In genomic region chr5:113163116-113163515, GRCm38 (mm10) we compare ENCODE assay signal across 8 mouse cellular contexts. TPM values are rescaled to one million over a fixed set of nuclear protein-coding genes. Genes with fewer than 3 reads are reported as not detected.
DNase-seq lines count a peak whose midpoint lies in the region; ATAC-seq and TF ChIP-seq lines count a peak whose summit lies in the region.

No protein-coding gene starts in this region.

- H3K9me3 ChIP-seq in heart, embryonic 11.5 days (replicated peaks; ENCODE audit: control insufficient read depth, low read length): no peaks in the 10 kb centered on the region
- peaks cover 94% of the 10 kb centered on the region for H3K9me3 ChIP-seq in G1E (replicated peaks)
- H3K9me3 ChIP-seq in forebrain, postnatal 0 days (ENCODE audit: low read length): no peaks in the 10 kb centered on the region
- H3K9me3 ChIP-seq in liver, embryonic 15.5 days (replicated peaks): no peaks in the 10 kb centered on the region
- H3K9me3 ChIP-seq in stomach, embryonic 15.5 days: no peaks in the 10 kb centered on the region

- no peak; the same call in 1 of the 2 replicates for ATAC-seq in heart, embryonic 11.5 days (replicated peaks; ENCODE audit: insufficient number of reproducible peaks, low FRiP score, low TSS enrichment)
- no peak for ATAC-seq in G1E (ENCODE audit: extremely low read depth, insufficient number of reproducible peaks, low FRiP score, poor library complexity, severe bottlenecking)
- no peak for ATAC-seq in forebrain, postnatal 0 days
- ATAC-seq in liver, embryonic 15.5 days (ENCODE audit: insufficient read depth): no peak
- ATAC-seq in stomach, embryonic 15.5 days (ENCODE audit: insufficient read depth, low FRiP score, low read depth): no peak
- ATAC-seq in monocyte, adult 5-6 weeks (replicated peaks; ENCODE audit: insufficient number of reproducible peaks, low FRiP score, low TSS enrichment, poor library complexity, severe bottlenecking): no peak

- TF ChIP-seq CTCF in G1E (IDR thresholded peaks at IDR 0.05; ENCODE audit: low read depth, low read length): no peak
- 0 out of 2 replicates have a peak, but pooled peaks have one; percentile 7 for TF ChIP-seq CTCF in forebrain, postnatal 0 days (IDR thresholded peaks at IDR 0.05; ENCODE audit: low read depth)

- DNase-seq in heart, postnatal 10 days: no peak
- DNase-seq in G1E (ENCODE audit: low spot score): no peak
- no peak for DNase-seq in forebrain, postnatal 0 days
- DNase-seq in MN1 (ENCODE audit: low spot score): no peak

- peak overlapping the region; percentile 84 for H3K4me2 ChIP-seq in heart, embryonic 11.5 days
- H3K4me2 ChIP-seq in forebrain, postnatal 0 days (ENCODE audit: low read depth): peak overlapping the region; percentile 40
- peak overlapping the region; percentile 59 for H3K4me2 ChIP-seq in liver, embryonic 15.5 days
- peak overlapping the region; percentile 61 for H3K4me2 ChIP-seq in stomach, embryonic 15.5 days

- WGBS in heart, embryonic 11.5 days (ENCODE audit: insufficient replicate concordance): under 1% methylated on average over 13 of the region's 13 CpGs
- WGBS in forebrain, postnatal 0 days: 9% methylated on average over 13 of the region's 13 CpGs
- WGBS in liver, embryonic 15.5 days (ENCODE audit: insufficient replicate concordance): 1% methylated on average over 13 of the region's 13 CpGs
- WGBS in stomach, embryonic 15.5 days: 4% methylated on average over 13 of the region's 13 CpGs

- H3K27me3 ChIP-seq in heart, embryonic 11.5 days (ENCODE audit: control insufficient read depth, insufficient read depth, low read length): no peaks in the 10 kb centered on the region
- no peaks in the 10 kb centered on the region; the same call in 1 of the 2 replicates for H3K27me3 ChIP-seq in G1E (ENCODE audit: insufficient read depth, low read length)
- no peaks in the 10 kb centered on the region for H3K27me3 ChIP-seq in forebrain, postnatal 0 days (ENCODE audit: insufficient read depth, low read length)
- no peaks in the 10 kb centered on the region for H3K27me3 ChIP-seq in liver, embryonic 15.5 days
- H3K27me3 ChIP-seq in stomach, embryonic 15.5 days (replicated peaks): no peaks in the 10 kb centered on the region

- peaks cover 66% of the 10 kb centered on the region for H3K4me1 ChIP-seq in heart, embryonic 11.5 days (ENCODE audit: control insufficient read depth, insufficient read depth, low read length)
- H3K4me1 ChIP-seq in G1E (ENCODE audit: insufficient read depth, low read depth, low read length): no peaks in the 10 kb centered on the region
- no peaks in the 10 kb centered on the region for H3K4me1 ChIP-seq in forebrain, postnatal 0 days (ENCODE audit: insufficient read depth)
- peaks cover 44% of the 10 kb centered on the region for H3K4me1 ChIP-seq in liver, embryonic 15.5 days (replicated peaks)
- H3K4me1 ChIP-seq in stomach, embryonic 15.5 days: peaks cover 51% of the 10 kb centered on the region

- H3K9ac ChIP-seq in heart, embryonic 11.5 days (ENCODE audit: low read depth, low read length): peak overlapping the region; percentile 64
- no peak overlapping the region for H3K9ac ChIP-seq in forebrain, postnatal 0 days
- H3K9ac ChIP-seq in liver, embryonic 15.5 days: no peak overlapping the region
- H3K9ac ChIP-seq in stomach, embryonic 15.5 days: 0 out of 2 replicates have a peak overlapping the region, but pooled peaks have one; percentile 7

- H3K36me3 ChIP-seq in heart, embryonic 11.5 days (ENCODE audit: control insufficient read depth, insufficient read depth, low read length): no peaks in the 10 kb centered on the region
- H3K36me3 ChIP-seq in G1E (replicated peaks): no peaks in the 10 kb centered on the region
- H3K36me3 ChIP-seq in forebrain, postnatal 0 days (ENCODE audit: insufficient read depth): no peaks in the 10 kb centered on the region
- no peaks in the 10 kb centered on the region for H3K36me3 ChIP-seq in liver, embryonic 15.5 days (replicated peaks)
- H3K36me3 ChIP-seq in stomach, embryonic 15.5 days: no peaks in the 10 kb centered on the region

- peak overlapping the region; percentile 35; the same call in 1 of the 2 replicates for H3K27ac ChIP-seq in heart, embryonic 11.5 days (ENCODE audit: low read depth, low read length)
- H3K27ac ChIP-seq in forebrain, postnatal 0 days (ENCODE audit: low read depth, low read length): no peak overlapping the region
- H3K27ac ChIP-seq in liver, embryonic 15.5 days (replicated peaks): no peak overlapping the region
- no peak overlapping the region for H3K27ac ChIP-seq in stomach, embryonic 15.5 days

- peak overlapping the region; percentile 42 for H3K4me3 ChIP-seq in heart, embryonic 11.5 days (ENCODE audit: low read depth, low read length)
- H3K4me3 ChIP-seq in G1E (ENCODE audit: low read depth, low read length): peak overlapping the region; percentile 4; the same call in 1 of the 2 replicates
- peak overlapping the region; percentile 3; the same call in 1 of the 2 replicates for H3K4me3 ChIP-seq in forebrain, postnatal 0 days (ENCODE audit: low read depth, low read length)
- H3K4me3 ChIP-seq in liver, embryonic 15.5 days (replicated peaks): peak overlapping the region; percentile 30
- H3K4me3 ChIP-seq in stomach, embryonic 15.5 days (replicated peaks): peak overlapping the region; percentile 27

- intact Hi-C loops in heart, postnatal 10 days (cut with DNase I): no loop called here

RNA-seq across cellular contexts. Expression of gene 2900026A02Rik, which starts 57.9 kb away (rescaled TPM):
- polyA plus RNA-seq in heart, embryonic 11.5 days (2014; fragmentation: Nextera tagmentation; extraction: Ambion mirVana): 7.0 and 9.7 TPM in 2 replicates
- 10 to 100 TPM; 46.9 to 51.4 TPM for total RNA-seq in heart, postnatal 10 days (2021)
- total RNA-seq in G1E (2014; fragmentation: Nextera tagmentation) (not detected in 2 replicates), G1E (2017) (0.05 and 0.06 TPM in 2 replicates)
- not detected in 2 replicates for polyA plus RNA-seq in G1E (2012)
- 9.2 and 10.9 TPM in 2 replicates for total RNA-seq in forebrain, postnatal 0 days (2014; rRNA removed)
- polyA plus RNA-seq in forebrain, postnatal 0 days (2015; fragmentation: Nextera tagmentation; extraction: Ambion mirVana): 2.7 and 3.3 TPM in 2 replicates
- polyA plus RNA-seq in liver, embryonic 15.5 days (2015; fragmentation: Nextera tagmentation; extraction: Ambion mirVana): 2.0 and 2.8 TPM in 2 replicates
- 12.6 and 15.2 TPM in 2 replicates for polyA plus RNA-seq in stomach, embryonic 15.5 days (2015; fragmentation: Nextera tagmentation; extraction: Ambion mirVana)
- total RNA-seq in monocyte, adult 5-6 weeks (2017): 3.3 to 5.9 TPM (median 3.7 TPM) in 3 replicates

Comparison
In these comparisons a context has a peak if more than half of its experiments do, and no peak if none do; other contexts are left out.
1. H3K9ac ChIP-seq: peak in heart, embryonic 11.5 days (single experiment) and stomach, embryonic 15.5 days (single experiment); none in forebrain, postnatal 0 days (single experiment) and liver, embryonic 15.5 days (single experiment).
2. Peak in every context shown above with its lines, with median percentiles within 50 percentile points of each other: H3K4me2 ChIP-seq and H3K4me3 ChIP-seq.